Mouse (Mus musculus) CH12F3 (cell line): ENCODE data around the gene Exosc2.
"Not testable (repeated sequence)": the region's sequence is repeated elsewhere in the genome, so short reads cannot be mapped to it uniquely, and the experiment has no call there.

Source experiments
- in situ Hi-C: fragments of 300-500 bp; cut with MboI; formaldehyde crosslinking; loops from 2 replicates; pipeline ENCODE4 v1.14.3; 2020; ENCODE audit warnings: low sequenced_read_pairs

Exosc2 gene

DNA sequence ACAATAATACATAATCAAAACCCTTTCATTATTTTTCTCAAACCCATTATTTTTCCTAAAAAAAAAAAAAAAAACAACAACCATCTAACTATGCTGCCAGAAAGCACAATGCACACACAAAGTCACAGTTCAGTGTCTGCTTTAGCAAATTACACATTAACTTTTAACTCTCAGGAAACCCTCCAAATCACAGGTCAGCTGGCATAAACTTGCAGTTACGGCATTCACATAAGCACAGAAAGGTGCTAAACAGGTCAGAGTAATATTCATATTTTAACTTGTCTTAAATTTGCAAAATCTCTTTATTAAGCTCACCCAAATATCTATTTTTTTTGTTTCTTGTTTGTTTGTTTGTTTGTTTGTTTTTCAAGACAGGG is 6.7 kb upstream of the Exosc2 start:
- in situ Hi-C loops: no loop called here

DNA sequence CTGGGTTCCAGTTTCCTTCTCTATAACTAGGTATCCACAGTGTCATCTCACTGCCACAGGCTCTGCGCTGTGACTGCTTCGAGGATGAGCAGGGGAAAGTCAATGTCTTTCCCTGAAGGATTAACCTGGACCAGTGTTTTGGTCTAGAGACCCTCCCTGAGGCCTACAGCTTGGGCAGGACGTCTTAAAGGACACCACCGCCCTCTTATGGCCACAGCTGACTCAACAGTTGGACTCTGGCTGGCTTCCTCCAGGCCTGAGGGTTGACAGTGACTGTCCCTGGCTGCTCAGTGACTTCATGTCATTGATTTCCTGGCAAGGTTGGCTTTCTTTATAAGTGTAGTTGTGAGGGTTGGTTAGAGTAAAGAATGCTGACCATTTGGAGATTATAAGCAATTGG is 3.2 kb upstream of the Exosc2 start:
- in situ Hi-C loops: no loop called here

DNA sequence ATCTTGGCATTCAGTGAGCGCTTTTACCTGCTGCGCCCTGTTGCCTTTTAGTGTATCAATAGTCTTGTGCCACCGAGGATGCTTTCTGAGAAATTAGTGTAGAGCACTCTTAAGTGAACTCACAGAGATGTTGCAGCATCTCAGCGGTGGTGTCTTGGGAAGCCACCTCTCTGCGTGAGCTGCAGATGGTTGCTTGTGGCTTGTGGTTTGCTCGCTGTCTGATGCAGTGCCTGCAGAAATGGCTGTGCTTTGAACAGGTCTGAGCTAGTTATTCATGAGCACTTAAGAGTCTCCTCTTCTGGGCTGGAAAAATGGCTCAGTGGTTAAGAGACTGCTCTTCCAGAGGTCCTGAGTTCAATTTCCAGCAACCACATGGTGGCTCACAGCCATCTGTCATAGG is 8.1 kb downstream of the Exosc2 start:
- in situ Hi-C loops: no loop called here

GRCm38 (mm10) chr2:31681051-31681707 is 10.7 kb downstream of the Exosc2 start:
- in situ Hi-C loops: not testable (repeated sequence)

DNA sequence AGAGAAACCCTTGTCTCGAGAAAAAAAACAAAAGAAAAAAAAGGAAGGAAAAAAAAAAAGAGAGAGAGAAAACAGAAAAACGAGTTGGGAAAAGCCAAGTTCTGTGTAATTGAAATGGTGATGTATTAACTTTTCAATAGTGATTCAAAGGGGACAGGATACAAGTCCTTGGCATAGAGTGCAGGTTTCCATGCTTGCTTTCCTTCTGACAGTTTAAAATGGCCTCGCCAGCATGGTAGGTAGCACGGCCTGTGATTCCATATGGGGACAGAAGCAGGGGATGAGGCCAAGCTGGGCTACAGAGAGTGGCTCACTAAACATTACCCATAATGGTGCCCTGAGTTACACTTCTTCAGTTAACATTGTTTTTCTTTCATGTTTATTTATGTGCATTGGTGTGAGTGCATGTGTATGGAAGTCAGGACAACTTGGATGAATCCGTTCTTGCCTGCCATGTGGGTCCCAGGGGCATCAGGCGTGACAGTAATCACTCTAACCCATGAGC is 11.3 kb downstream of the Exosc2 start:
- in situ Hi-C loops: no loop called here

GRCm38 (mm10) chr2:31683666-31684065 is 13.2 kb downstream of the Exosc2 start:
- in situ Hi-C loops: no loop called here

- in situ Hi-C loops: loop anchor here (5.0 kb wide), 1 partner anchor 99 kb away; no protein-coding TSS in a partner anchor
These were observed 17.8 kb downstream of the Exosc2 start, which contains the start of gene Abl1 for GRCm38 (mm10) chr2:31688074-31688925. Gene Abl1 (plus strand): TSS chr2:31688376.

DNA sequence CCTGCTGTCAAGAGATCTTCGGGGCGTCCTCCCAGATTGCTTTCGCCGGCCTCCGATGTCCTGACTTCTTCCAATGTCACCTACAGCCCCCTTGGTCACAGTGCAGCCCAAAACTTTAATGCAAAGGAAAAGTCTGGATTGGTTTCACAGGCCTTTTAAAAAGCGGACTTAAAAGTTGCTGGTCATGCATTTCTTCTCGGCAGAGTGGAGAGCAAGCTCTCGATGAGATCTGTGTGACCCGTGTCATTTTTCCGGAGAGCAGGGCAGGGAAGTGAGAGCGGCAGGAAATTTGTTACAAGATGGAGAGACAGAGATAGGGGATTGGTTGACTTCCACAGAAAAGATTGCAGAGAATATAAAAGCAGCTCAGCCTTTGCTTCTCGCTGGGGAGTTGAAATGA is 18.5 kb downstream of the Exosc2 start:
- in situ Hi-C loops: loop anchor here (5.0 kb wide), 1 partner anchor 98 kb away; no protein-coding TSS in a partner anchor

DNA sequence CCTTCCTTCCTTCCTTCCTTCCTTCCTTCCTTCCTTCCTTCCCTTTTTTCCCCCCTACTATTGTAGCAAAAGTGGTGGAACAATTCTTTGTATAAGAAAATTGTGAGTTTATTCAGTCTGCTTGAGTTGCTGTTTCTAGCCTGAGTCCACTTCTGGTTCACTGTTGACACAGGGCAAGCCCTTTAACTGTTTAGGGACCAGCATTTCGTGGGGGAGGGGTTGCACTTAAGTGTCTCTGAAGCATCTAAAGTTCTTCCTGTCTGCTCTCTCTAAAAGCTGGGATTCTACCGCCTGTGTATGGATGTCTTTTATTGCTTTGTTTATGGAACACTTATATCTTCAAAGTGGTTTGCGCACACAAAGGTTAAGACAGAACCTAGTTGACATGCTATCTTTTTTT is 19.5 kb downstream of the Exosc2 start:
- in situ Hi-C loops: no loop called here

DNA sequence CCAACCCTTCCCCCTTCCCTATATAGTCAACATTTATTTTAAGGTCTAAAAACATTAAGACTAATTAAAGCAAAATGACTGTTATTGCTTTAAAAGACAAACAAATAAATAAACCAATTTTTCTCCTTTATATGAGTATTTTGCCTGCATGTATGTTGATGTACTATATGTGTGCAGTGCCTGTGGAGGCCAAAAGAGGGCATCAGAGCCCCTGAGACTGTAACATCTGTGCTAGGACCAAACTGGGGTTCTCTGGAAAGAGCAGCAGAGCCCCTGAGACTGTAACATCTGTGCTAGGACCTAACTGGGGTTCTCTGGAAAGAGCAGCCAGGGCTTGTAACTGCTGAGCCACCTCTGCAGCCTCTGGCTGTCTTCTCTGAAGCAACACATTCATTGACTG is 27.7 kb downstream of the Exosc2 start:
- in situ Hi-C loops: no loop called here

DNA sequence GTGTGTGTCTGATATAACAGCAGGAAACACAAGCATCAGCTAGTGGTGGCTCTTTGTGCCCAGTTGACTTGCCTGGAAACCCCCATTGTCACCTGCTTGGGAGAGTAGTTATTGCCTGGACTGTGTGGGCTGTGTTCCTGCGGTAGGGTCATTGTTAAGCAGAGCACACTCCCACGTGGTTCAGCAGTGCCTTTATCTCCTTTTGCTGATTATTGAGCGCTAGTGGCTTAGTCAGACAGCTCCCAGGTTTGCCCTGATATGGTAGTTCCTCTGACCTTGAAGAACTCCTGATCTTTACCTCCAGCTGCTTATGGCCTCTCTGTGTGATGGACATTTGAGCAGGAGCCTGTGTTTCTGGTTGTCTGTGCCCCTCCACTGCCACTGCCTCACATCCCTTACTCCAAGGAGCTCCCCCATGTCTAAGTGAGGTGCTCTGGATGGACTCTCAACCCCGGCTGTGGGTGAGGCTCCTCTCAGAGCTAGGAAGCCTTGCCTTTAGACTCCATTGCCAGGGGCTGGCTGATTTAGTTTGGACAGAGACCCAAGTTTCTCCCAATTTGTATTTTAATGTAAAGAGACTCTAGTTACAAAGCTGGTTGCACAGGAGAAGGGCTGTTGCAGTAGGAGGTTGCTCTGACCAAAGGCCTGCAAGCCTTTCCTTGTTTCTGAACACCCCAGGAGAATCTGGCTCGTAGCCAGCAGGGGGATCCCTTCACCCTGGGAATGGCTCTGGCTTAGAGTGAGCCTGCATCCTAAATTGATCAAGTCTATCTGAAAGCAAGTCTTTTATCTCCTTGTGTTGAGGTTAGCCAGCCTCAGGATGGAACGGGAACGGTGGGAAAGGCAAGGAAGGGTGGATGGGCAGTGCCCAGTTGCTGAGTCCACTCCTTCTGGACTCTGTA is 30.3 kb downstream of the Exosc2 start:
- in situ Hi-C loops: no loop called here

GRCm38 (mm10) chr2:31703226-31703625 is 32.7 kb downstream of the Exosc2 start:
- in situ Hi-C loops: no loop called here

DNA sequence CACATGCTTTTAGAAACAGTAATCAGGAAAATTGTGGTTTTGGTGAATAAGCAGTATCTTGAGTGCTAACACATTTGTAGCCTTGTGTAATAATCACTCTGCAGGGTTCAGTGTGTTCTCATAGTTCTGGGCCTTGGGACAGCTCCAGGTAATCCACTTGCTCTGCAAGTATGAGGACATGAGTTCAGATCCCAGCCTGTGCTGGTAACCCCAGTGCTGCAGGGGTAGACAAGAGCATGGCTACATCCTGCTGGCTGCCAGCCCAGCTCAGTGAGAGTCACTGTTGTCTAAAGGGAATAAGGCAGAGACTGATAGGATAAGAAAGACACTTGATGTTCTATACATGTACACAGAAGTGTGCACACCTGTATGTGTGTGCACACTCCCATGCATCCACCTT is 35.4 kb downstream of the Exosc2 start:
- in situ Hi-C loops: no loop called here

DNA sequence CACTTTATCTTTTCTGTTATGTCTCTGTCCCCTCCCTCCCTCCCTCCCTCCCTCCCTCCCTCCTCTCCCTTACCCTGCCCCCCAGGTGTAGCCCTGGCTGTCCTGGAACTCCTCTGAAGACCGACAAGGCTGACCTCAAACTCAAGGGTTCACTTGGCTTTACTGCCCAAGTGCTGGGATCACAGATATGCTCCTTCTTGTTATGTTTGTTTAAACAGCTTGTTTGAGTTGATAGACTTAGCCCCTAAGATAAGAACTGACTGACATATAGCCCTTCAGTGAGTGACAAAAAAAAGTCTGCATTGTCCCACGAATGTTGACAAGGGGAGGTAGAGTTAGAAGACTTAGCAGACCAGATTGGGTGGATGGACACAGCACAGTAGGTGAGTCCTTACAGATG is 36.0 kb downstream of the Exosc2 start:
- in situ Hi-C loops: no loop called here

DNA sequence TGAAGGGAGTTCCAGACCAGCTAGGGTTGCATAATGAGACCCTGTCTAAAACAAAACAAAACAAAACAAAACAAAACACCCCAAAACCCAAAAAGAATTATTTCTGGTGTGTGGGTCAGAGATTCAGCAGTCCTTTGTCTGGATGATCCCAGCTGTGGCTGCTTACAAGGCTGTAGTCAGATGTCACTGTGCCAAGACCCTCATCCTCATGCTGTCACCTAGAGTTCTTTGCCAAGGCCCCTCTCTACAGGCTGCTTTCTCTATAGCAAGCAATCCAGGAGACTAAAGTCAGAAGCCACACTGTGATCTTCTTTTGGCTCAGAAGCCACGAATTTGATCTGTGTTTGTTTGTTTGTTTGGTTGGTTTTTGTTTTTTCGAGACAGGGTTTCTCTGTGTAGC is 42.2 kb downstream of the Exosc2 start:
- in situ Hi-C loops: no loop called here

DNA sequence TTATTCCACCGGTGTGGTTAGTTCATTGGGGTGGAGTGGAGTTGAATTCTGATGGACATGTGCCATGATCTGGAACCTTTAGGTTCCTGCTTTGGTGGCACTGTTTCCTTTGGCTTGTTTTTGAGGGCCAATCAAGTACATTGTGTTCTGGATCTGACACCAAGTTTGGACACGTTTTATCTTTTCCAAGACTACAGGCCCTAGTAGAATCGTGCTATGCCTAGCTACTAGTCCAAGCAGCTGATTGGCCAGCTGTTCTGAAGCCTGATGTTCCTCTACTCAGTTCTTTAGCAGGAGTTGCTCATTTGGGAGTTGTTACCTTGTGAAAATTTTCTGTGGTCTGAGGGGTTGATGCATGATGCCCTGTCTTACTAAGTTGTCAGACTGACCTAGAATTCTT is 43.3 kb downstream of the Exosc2 start:
- in situ Hi-C loops: no loop called here

DNA sequence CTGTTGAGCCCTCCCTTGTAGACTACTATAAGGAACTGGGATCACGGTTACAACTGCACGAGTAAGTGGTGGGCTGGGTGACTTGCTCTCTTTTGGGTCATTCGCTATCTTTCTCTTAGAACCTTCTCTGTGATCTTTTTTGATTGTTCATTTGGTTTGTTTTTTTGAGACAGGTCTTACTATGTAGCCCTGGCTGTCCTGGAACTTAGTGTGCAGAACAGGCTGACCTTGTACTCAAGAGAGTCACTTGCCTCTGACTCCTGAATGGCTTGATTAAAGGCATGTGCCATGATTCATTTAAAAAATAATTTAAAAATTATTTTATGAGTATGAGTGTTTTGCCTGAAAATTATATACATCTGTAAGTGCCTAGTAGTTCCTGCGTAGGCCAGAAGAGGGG is 44.3 kb downstream of the Exosc2 start:
- in situ Hi-C loops: no loop called here

DNA sequence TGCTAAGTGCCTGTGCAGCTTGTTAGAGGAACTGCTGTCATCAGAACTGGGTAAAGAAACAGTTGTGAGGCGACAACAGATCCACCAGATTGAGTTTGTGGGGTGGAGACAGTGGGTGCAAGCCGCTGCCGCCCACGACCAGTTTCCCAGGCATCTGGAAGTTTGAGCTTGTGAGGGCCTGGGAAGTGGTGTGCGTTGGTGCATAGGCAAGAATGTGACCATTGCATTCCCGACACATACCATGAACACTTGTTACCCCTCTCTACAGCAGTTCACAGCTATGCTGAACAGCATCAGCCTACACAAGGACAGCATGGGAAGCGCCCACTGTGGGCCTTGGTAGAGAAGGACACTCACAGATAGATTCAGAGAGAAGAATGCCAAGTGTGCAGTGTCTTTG is 45.5 kb downstream of the Exosc2 start:
- in situ Hi-C loops: no loop called here

DNA sequence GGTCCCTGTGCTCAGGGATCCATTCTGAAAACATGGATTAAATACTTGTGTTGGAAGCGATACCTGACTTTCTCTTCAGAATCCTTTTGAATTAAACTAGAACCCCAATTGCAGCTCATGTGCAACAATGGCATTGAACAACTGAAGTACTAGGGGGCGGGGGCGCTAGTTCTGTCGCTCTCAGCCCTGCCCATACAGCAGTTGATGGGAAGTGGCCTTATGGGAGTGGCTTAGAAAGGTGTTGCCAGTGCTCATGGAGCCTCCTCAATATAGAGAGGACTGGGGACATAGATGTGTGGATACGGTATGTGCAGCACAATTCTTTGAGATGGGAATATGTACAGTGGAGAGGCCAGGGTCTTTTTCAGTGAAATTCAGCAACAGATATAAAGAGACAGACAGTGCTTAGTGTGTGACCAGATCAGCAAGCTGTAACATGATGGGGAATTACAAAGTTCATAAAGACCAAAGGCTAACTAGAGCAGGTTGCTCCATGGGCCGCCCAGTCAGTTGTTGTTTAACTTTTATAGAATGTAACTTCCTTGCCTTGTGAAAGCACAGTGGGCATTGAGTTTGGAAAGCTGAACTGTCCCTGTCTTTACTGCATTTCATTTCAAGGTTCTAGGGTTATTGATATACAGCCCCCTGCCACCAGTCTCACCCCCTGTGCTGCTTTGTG is 48.8 kb downstream of the Exosc2 start:
- in situ Hi-C loops: no loop called here

GRCm38 (mm10) chr2:31719944-31720343 is 49.4 kb downstream of the Exosc2 start:
- in situ Hi-C loops: no loop called here

DNA sequence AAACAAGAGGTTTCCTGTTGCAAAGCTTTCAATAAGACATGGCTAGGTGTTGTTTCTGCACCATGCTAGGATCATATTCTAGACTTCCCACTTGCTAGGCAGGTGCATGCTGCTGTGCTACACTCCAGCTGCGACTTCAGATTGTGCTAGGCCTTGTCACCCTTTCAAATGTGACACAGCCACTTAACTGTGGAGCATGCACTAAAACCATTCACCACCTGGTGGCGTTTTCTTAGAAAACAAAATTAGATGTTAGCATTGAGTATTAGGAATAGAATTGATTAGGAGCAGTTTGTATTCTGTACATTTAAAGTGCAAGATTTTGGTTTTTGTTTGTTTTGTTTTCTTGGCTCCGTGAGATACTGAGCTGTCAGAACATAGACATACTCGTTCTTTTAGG is 50.3 kb downstream of the Exosc2 start:
- in situ Hi-C loops: no loop called here
